Mouse (Mus musculus) neural tube, embryonic 14.5 days (tissue): Measurements from ENCODE around the gene Fut2. TPM values are rescaled to one million over a fixed set of nuclear protein-coding genes. Genes with fewer than 3 reads are reported as not detected.

ENCODE experiments used
- ATAC-seq: fragments of 200-750 bp; cut with Nextera tagmentation; 2 replicates; pipeline ENCODE4 v1.8.0; 2017; ENCODE audit warnings: low read depth, mild to moderate bottlenecking, moderate TSS enrichment, moderate library complexity
- H3K27ac ChIP-seq: fragments of 300-500 bp; sonication (generic); 2 replicates; pipeline ENCODE4 v1.5.1; 2014; ENCODE audit warnings: low read depth, mild to moderate bottlenecking, control low read depth, low read length, moderate library complexity, mixed read lengths
- H3K27me3 ChIP-seq: fragments of 300-500 bp; sonication (generic); 2 replicates; pipeline ENCODE4 v1.6.1; 2014; ENCODE audit warnings: low read length; ENCODE audit not compliant: control insufficient read depth, insufficient read depth
- H3K36me3 ChIP-seq: fragments of 300-500 bp; sonication (generic); 2 replicates; pipeline ENCODE4 v1.6.1; 2014; ENCODE audit warnings: low read length, mixed read lengths; ENCODE audit not compliant: control insufficient read depth, insufficient read depth
- H3K4me1 ChIP-seq: fragments of 300-500 bp; sonication (generic); 2 replicates; pipeline ENCODE4 v1.6.1; 2014; ENCODE audit warnings: low read length; ENCODE audit not compliant: control insufficient read depth, insufficient read depth
- H3K4me2 ChIP-seq: fragments of 300-500 bp; sonication (generic); 2 replicates; pipeline ENCODE4 v1.6.1; 2014; ENCODE audit warnings: mild to moderate bottlenecking, low read depth, low read length, control low read depth
- H3K4me3 ChIP-seq: fragments of 300-500 bp; sonication (generic); 2 replicates; pipeline ENCODE4 v1.5.1; 2014; ENCODE audit warnings: low read depth, low read length, control low read depth, mixed read lengths
- H3K9ac ChIP-seq: fragments of 300-500 bp; sonication (generic); replicated peaks from 2 replicates; pipeline ENCODE4 v1.6.1; 2014; ENCODE audit warnings: low read depth, mild to moderate bottlenecking, control low read depth, low read length, mixed read lengths
- H3K9me3 ChIP-seq: fragments of 300-500 bp; sonication (generic); 2 replicates; pipeline ENCODE4 v1.6.1; 2016; ENCODE audit warnings: low read length; ENCODE audit not compliant: control insufficient read depth
- WGBS: fragments of 180-500 bp; shearing (Covaris S2); extraction: QIAGEN DNeasy Blood & Tissue Kit; methylation state at CpG from one replicate; pipeline ENCODE4 v1.1.7; 2014; 5-methylcytosine and 5-hydroxymethylcytosine counted together
- polyA plus RNA-seq: library from polyadenylated mRNA; unstranded; fragments of >200 nt; fragmentation: Nextera tagmentation; extraction: Ambion mirVana; gene quantifications from 2 replicates; pipeline ENCODE4 v1.2.1, GENCODE M21; 2014

The Fut2 gene
- polyA plus RNA-seq, 1 experiment from 2014 or later = 0.51 TPM

DNA sequence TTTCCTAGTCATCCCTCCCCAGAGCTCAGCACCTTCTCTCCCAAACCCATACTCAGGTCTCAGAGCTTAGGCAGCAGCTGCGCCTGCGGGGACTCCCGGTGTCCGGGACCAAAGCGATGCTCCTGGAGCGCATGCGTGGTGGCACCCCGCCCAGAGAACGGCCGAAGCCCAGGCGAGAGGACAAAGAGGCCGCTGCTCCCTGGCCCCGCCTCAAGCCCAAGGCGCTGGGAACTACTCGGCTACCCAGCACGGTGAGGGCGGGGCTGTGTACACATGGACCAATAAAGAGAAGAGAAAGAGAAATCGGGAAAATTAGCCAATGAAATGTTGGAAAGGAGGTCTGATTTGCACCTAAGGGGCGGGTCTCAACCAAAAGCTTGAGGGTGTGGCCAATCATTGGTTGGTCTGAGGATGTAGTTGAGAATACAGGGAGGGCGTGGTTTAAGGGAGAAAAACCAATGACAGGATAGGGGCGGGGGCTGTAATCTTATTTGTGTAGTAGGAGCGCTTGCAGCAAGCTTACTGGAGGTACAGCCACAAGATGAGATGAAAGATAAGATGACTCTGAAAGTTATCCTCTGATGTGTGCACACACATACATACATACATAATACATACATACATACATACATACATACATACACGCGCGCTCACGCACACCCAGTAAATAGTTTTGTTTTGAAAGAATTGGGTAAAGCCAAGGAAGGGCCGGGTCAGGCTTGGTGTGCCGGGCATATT lies 22.6 kb downstream of the Fut2 start:
- H3K9ac ChIP-seq = peak overlapping the region; percentile 60
- H3K27ac ChIP-seq = peak overlapping the region; percentile 85
- H3K4me3 ChIP-seq = peak overlapping the region; percentile 38
- peaks cover 14% of the 10 kb centered on the region for H3K4me1 ChIP-seq
- WGBS = 1% methylated on average over 28 of the region's 28 CpGs
- no peaks in the 10 kb centered on the region for H3K27me3 ChIP-seq
- ATAC-seq = peak; percentile 92
- no peaks in the 10 kb centered on the region for H3K9me3 ChIP-seq
- H3K4me2 ChIP-seq = peak overlapping the region; percentile 71
- no peaks in the 10 kb centered on the region for H3K36me3 ChIP-seq

DNA sequence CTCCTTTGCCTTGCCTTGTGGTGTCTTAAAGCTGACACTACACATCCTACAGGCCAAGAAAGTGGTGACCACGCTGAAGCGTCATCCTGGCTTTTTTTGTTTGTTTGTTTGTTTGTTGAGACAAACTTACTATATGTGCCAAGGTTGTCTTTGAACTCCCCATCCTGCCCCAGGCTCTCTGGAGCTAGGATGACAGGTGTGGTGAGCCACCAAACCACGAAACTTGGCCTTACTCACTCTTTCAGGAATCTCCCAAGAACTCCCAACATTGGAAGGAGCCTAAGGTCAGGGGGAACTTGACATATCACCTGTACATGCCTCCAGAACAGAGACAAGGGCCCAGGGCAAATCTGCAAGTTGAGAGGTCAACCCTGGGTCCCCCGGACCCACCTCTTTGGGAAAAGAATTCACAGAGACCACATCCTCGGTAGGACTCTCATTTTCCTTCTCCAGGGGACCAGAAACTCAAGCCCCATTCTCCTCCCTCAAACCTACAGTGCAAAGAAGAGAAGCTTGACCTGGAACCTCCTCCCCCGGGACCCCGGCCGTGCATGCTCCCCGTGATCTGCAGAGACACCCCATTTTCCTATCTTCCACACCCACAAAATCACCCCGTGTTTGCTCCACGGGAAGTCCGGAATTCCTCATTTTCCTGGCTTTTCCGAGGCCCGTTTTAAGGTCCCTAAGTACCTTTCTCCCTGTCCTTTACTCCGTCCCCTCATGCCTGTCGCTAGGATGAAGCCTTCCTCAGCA lies 23.5 kb downstream of the Fut2 start:
- Histone ChIP-seq H3K4me3 (peak overlapping the region; percentile 38), H3K4me1 (peaks cover 17% of the 10 kb centered on the region), H3K27ac (peak overlapping the region; percentile 85), H3K4me2 (peak overlapping the region; percentile 71), H3K36me3 (no peaks in the 10 kb centered on the region), H3K27me3 (no peaks in the 10 kb centered on the region), H3K9ac (peak overlapping the region; percentile 60), H3K9me3 (no peaks in the 10 kb centered on the region)
- no peak for ATAC-seq
- 38% methylated on average over 16 of the region's 16 CpGs for WGBS

DNA sequence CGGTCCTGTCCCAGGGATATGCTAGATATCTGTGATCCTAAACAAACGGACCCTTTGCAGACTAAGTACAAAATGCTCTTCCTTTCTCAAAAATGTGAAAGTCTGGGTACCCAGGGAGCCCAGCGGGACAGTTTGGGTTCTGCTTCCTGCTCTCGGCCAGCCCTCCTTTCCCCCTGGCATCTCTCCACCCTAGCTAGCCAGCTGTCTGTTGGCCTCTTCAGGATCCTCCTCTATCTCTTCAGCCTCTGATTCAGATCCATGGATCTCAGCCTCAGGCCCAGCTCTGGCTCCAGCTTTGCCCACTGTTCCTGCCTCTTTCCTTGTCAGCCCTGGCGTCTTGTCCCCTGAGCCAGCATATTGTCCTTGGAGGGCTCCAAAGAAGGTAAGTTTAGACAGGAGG lies 24.1 kb downstream of the Fut2 start:
- Histone ChIP-seq H3K4me3 (no peak overlapping the region), H3K9me3 (no peaks in the 10 kb centered on the region), H3K27ac (no peak overlapping the region), H3K4me1 (peaks cover 17% of the 10 kb centered on the region), H3K27me3 (no peaks in the 10 kb centered on the region), H3K4me2 (peak overlapping the region; percentile 71), H3K9ac (no peak overlapping the region), H3K36me3 (no peaks in the 10 kb centered on the region)
- 80% methylated on average over 5 of the region's 5 CpGs for WGBS
- no peak for ATAC-seq

DNA sequence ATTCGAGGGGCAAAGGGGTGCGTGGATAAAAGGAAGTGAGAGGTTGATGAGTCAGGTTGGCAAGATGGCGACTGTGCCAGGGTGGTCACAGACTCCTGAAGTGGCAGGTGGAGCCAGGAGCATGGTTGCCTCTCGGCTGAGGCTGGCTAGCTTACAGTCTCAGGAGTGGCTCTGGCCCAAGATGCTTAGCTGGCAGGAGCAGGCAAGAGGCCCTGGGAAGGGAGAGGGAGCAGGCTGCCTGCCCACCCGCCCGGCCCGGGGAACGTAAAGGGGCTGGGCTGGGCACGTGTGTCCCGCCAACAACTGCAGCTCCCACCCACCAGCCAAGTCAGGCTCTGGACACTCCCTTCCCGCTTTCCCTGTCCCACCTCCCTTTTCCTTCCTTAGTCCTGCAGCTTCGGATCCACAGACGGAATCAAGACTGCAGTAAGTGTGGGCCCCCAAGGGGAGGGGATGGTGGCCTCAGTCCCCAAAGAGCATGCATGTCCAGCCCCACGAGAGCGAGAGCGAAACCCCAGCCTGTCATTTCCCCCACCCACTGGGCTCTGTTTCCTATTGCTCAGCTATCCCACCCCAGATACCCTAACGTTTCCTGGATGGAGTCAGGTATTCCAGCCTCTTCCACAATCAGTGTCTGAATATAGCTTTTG lies 24.7 kb downstream of the Fut2 start:
- ATAC-seq = no peak
- H3K27me3 ChIP-seq = no peaks in the 10 kb centered on the region
- no peak overlapping the region for H3K27ac ChIP-seq
- no peak overlapping the region for H3K9ac ChIP-seq
- WGBS = 68% methylated on average over 14 of the region's 17 CpGs
- no peaks in the 10 kb centered on the region; the same call in 1 of the 2 replicates for H3K36me3 ChIP-seq
- H3K4me3 ChIP-seq = no peak overlapping the region
- peaks cover 17% of the 10 kb centered on the region for H3K4me1 ChIP-seq
- H3K9me3 ChIP-seq = no peaks in the 10 kb centered on the region; the same call in 1 of the 2 replicates
- H3K4me2 ChIP-seq = peak overlapping the region; percentile 71; the same call in 1 of the 2 replicates

DNA sequence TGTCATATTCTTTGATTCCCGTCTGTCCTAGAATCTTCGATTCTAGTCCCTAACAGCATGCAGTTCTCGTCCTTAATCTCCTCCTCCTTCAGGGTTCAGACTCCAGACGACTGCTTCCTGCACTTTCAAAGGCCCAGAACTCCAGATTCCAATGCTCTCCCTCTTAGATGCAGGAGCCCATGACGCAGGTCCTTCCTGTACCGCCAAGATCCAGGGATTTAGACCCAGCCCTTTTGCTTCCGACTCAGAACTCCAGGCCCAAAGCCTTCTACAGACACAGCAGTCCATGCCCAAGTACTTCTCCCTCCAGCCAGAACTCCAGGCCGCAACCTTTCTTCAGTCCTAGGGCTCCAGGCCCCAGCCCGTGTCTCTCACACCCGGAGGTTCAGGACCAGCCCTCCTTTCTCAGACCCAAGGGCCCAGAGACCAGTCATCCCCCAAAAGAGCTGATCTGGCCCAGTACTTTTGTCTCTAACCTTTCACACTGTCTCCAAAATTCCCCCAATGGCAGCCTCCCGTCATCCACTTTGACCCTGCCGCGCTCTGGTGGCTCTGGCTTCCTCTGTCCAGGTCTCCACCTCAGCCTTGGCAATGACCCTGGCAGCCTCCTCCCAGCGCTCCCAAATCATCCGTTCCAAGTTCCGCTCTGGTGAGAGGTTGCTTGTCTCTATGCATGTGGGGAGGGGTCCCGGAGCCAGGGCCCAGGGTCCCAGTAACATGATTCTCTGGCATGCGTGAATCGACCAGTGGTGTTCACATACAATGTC lies 25.8 kb downstream of the Fut2 start:
- 80% methylated on average over 19 of the region's 19 CpGs for WGBS
- no peaks in the 10 kb centered on the region; the same call in 1 of the 2 replicates for H3K36me3 ChIP-seq

DNA sequence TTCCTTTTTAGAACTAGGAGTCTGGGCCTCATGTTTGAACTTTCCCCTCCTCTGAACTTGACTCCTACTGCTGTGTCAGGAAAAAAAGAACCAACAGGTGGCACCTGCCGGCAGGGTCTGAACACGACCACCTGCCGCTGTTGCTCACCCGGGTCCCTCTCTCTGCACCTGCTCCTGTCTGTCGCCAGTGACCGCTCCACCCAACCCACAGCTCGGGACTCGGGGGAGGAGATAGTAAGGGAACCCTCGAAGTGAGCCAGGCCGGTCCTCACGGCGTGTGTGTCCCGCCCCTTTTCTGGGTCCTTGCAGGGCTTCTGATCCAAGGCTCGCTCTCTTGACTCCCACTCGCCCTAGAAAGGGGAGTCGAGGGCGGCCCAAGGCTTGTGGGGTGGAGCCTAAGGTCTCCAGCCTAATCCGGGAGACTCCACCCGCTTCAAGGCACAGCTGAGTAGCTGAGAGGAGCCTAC lies 26.6 kb downstream of the Fut2 start, which contains the start of gene Mamstr:
Gene Mamstr, plus strand, starts transcription at position 417 of the 467 bp plus-strand sequence.
- Histone ChIP-seq H3K4me1 (peaks cover 15% of the 10 kb centered on the region), H3K4me3 (no peak within 1 kb of the TSS), H3K9ac (no peak within 1 kb of the TSS), H3K4me2 (no peak within 1 kb of the TSS), H3K27me3 (no peaks in the 10 kb centered on the region), H3K27ac (no peak within 1 kb of the TSS), H3K9me3 (no peaks in the 10 kb centered on the region; the same call in 1 of the 2 replicates), H3K36me3 (no peaks in the 10 kb centered on the region; the same call in 1 of the 2 replicates)
- ATAC-seq = no peak
- WGBS = 35% methylated on average over 18 of the region's 19 CpGs

More for the DNA sequence above, 25.8 kb downstream of the Fut2 start:
- Histone ChIP-seq H3K9me3 (no peaks in the 10 kb centered on the region; the same call in 1 of the 2 replicates), H3K27me3 (no peaks in the 10 kb centered on the region), H3K4me3 (no peak overlapping the region), H3K9ac (no peak overlapping the region), H3K4me2 (no peak overlapping the region), H3K27ac (no peak overlapping the region), H3K4me1 (peaks cover 17% of the 10 kb centered on the region)
- no peak for ATAC-seq

DNA sequence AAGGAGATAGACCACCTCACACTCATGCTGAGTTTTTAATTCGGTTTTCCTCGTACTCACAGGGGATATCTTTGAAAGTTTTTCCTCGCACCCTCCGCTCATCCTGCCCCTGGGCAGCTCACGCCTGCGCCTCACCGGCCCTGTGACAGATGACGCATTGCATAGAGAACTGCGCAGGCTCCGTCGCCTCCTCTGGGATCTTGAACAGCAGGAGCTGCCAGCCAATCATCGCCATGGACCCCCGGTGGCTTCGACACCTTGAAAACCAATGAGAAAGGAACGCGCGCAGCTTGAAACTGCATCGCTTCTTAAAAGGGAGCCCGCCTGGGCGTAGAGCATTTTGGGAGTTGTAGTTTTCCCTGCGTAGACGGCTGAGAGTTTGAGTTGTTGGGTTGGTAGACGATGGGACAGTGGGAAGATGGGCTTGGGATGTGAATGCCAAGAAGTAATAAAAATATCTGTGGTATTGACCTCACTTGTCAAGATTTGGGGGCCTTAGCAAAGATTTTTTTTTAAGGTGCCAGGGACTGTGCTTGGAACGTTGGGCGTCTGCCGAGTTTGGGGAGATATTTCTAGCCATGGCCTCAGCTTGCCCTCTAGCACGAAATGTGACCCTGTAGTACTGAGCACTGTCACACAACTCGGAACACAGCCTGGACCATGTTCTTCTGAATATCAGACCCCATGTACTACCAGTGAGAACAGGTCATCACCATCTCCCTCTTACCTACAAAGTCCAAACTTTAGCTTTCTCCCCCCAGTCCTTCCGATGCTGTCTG lies 27.4 kb downstream of the Fut2 start:
- Histone ChIP-seq H3K9ac (no peak overlapping the region), H3K27me3 (no peaks in the 10 kb centered on the region), H3K36me3 (no peaks in the 10 kb centered on the region; the same call in 1 of the 2 replicates), H3K4me1 (peaks cover 12% of the 10 kb centered on the region), H3K4me2 (peak overlapping the region; percentile 50), H3K4me3 (peak overlapping the region; percentile 19), H3K9me3 (no peaks in the 10 kb centered on the region; the same call in 1 of the 2 replicates), H3K27ac (no peak overlapping the region)
- 21% methylated on average over 29 of the region's 29 CpGs for WGBS
- ATAC-seq = peak; percentile 88

DNA sequence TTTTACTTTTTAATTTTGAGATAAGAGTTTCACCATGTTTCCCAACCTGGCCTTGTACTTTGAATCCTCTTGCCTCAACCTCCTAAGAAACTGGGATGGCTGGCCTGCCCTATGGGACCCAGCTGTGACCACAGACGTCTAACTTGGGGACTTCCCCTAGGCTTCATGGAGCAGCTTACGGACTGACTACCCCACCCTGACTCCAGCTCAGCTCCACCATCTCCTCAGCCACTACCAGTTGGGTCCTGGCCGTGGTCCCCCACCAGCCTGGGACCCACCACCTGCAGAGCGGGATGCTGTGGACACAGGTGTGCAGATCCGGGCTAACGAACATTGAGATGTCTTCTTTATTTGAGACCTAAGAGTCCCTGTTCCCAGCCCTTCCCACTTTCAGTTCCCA lies 28.5 kb downstream of the Fut2 start:
- no peaks in the 10 kb centered on the region; the same call in 1 of the 2 replicates for H3K36me3 ChIP-seq
- ATAC-seq = no peak
- peaks cover 8% of the 10 kb centered on the region for H3K4me1 ChIP-seq
- H3K27ac ChIP-seq = no peak overlapping the region
- H3K9ac ChIP-seq = no peak overlapping the region
- H3K27me3 ChIP-seq = no peaks in the 10 kb centered on the region
- H3K4me2 ChIP-seq = peak overlapping the region; percentile 50; the same call in 1 of the 2 replicates
- H3K4me3 ChIP-seq = no peak overlapping the region
- no peaks in the 10 kb centered on the region; the same call in 1 of the 2 replicates for H3K9me3 ChIP-seq
- 95% methylated on average over 6 of the region's 6 CpGs for WGBS
